Mouse (Mus musculus) megakaryocyte, embryonic 14.5 days (primary cell): ENCODE data around the gene Lrp5.

Experiments
- FLI1 ChIP-seq: IDR thresholded peaks from 2 replicates; pipeline ENCODE4 v1.6.1; 2012; ENCODE audit warnings: low read length, inconsistent platforms, mixed read lengths
- GATA1 ChIP-seq: IDR thresholded peaks from 3 replicates; pipeline ENCODE4 v1.6.1; 2012; ENCODE audit warnings: mixed read lengths, low read length, inconsistent platforms, borderline replicate concordance

GRCm38 (mm10) chr19:3684414-3684813, 1.9 kb downstream of the Lrp5 start:
- no peak for TF ChIP-seq GATA1
- TF ChIP-seq FLI1, result no peak
